Mouse (Mus musculus): ENCODE measurements around the gene Il34. TPM values are rescaled to one million over a fixed set of nuclear protein-coding genes. Genes with fewer than 3 reads are reported as not detected.

Gene Il34
- polyA plus RNA-seq, 1 experiment = 108 TPM

GRCm38 (mm10) chr8:110831956-110832355, 26.2 kb upstream of the Il34 start:
- H3K4me1 ChIP-seq (ENCODE audit: control insufficient read depth, insufficient read depth, low read length) = no peaks in the 10 kb centered on the region
- H3K27ac ChIP-seq (ENCODE audit: insufficient read depth, low read length) = no peak overlapping the region
- TF ChIP-seq CTCF (IDR thresholded peaks at IDR 0.05; ENCODE audit: extremely low read depth, insufficient read depth, low read length) = no peak
- H3K4me3 ChIP-seq (ENCODE audit: insufficient read depth, low read length) = no peak overlapping the region

- Histone ChIP-seq H3K27ac (ENCODE audit: insufficient read depth, low read length) (no peak overlapping the region), H3K4me1 (ENCODE audit: control insufficient read depth, insufficient read depth, low read length) (no peaks in the 10 kb centered on the region), H3K4me3 (ENCODE audit: insufficient read depth, low read length) (no peak overlapping the region)
- TF ChIP-seq POLR2A (IDR thresholded peaks at IDR 0.05; ENCODE audit: extremely low read depth, insufficient read depth, low read length) (no peak), CTCF (IDR thresholded peaks at IDR 0.05; ENCODE audit: extremely low read depth, insufficient read depth, low read length) (no peak)
Measured at GRCm38 (mm10) chr8:110828511-110828910, 22.8 kb upstream of the Il34 start.

- H3K4me1 ChIP-seq (ENCODE audit: control insufficient read depth, insufficient read depth, low read length) = no peaks in the 10 kb centered on the region
- no peak overlapping the region for H3K27ac ChIP-seq (ENCODE audit: insufficient read depth, low read length)
- H3K4me3 ChIP-seq (ENCODE audit: insufficient read depth, low read length) = no peak overlapping the region
- TF ChIP-seq POLR2A (IDR thresholded peaks at IDR 0.05; ENCODE audit: extremely low read depth, insufficient read depth, low read length) = no peak
- TF ChIP-seq CTCF (IDR thresholded peaks at IDR 0.05; ENCODE audit: extremely low read depth, insufficient read depth, low read length) = no peak
Measured at GRCm38 (mm10) chr8:110824861-110825260, 19.1 kb upstream of the Il34 start.

- no peak for TF ChIP-seq CTCF (IDR thresholded peaks at IDR 0.05; ENCODE audit: extremely low read depth, insufficient read depth, low read length)
- TF ChIP-seq POLR2A (IDR thresholded peaks at IDR 0.05; ENCODE audit: extremely low read depth, insufficient read depth, low read length) = no peak
- Histone ChIP-seq H3K4me1 (ENCODE audit: control insufficient read depth, insufficient read depth, low read length) (no peaks in the 10 kb centered on the region), H3K4me3 (ENCODE audit: insufficient read depth, low read length) (no peak overlapping the region), H3K27ac (ENCODE audit: insufficient read depth, low read length) (no peak overlapping the region)
Measured at GRCm38 (mm10) chr8:110821960-110822359, 16.2 kb upstream of the Il34 start.

- no peak for TF ChIP-seq CTCF (IDR thresholded peaks at IDR 0.05; ENCODE audit: extremely low read depth, insufficient read depth, low read length)
- no peak for TF ChIP-seq POLR2A (IDR thresholded peaks at IDR 0.05; ENCODE audit: extremely low read depth, insufficient read depth, low read length)
- Histone ChIP-seq H3K4me1 (ENCODE audit: control insufficient read depth, insufficient read depth, low read length) (no peaks in the 10 kb centered on the region), H3K27ac (ENCODE audit: insufficient read depth, low read length) (no peak overlapping the region), H3K4me3 (ENCODE audit: insufficient read depth, low read length) (no peak overlapping the region)
Measured at GRCm38 (mm10) chr8:110820257-110820656, 14.5 kb upstream of the Il34 start.

- no peak overlapping the region for H3K27ac ChIP-seq (ENCODE audit: insufficient read depth, low read length)
- H3K4me3 ChIP-seq (ENCODE audit: insufficient read depth, low read length) = no peak overlapping the region
- no peaks in the 10 kb centered on the region for H3K4me1 ChIP-seq (ENCODE audit: control insufficient read depth, insufficient read depth, low read length)
- TF ChIP-seq CTCF (IDR thresholded peaks at IDR 0.05; ENCODE audit: extremely low read depth, insufficient read depth, low read length) (0 out of 2 replicates have a peak, but pooled peaks have one; percentile 2), POLR2A (IDR thresholded peaks at IDR 0.05; ENCODE audit: extremely low read depth, insufficient read depth, low read length) (no peak)
Measured at GRCm38 (mm10) chr8:110818593-110818992, 12.9 kb upstream of the Il34 start.

GRCm38 (mm10) chr8:110816990-110817389, 11.3 kb upstream of the Il34 start:
- Histone ChIP-seq H3K4me3 (ENCODE audit: insufficient read depth, low read length) (no peak overlapping the region), H3K4me1 (ENCODE audit: control insufficient read depth, insufficient read depth, low read length) (no peaks in the 10 kb centered on the region), H3K27ac (ENCODE audit: insufficient read depth, low read length) (no peak overlapping the region)
- TF ChIP-seq POLR2A (IDR thresholded peaks at IDR 0.05; ENCODE audit: extremely low read depth, insufficient read depth, low read length) (no peak), CTCF (IDR thresholded peaks at IDR 0.05; ENCODE audit: extremely low read depth, insufficient read depth, low read length) (no peak)

- H3K4me3 ChIP-seq (ENCODE audit: insufficient read depth, low read length) = no peak overlapping the region
- H3K4me1 ChIP-seq (ENCODE audit: control insufficient read depth, insufficient read depth, low read length) = no peaks in the 10 kb centered on the region
- no peak for TF ChIP-seq POLR2A (IDR thresholded peaks at IDR 0.05; ENCODE audit: extremely low read depth, insufficient read depth, low read length)
- no peak for TF ChIP-seq CTCF (IDR thresholded peaks at IDR 0.05; ENCODE audit: extremely low read depth, insufficient read depth, low read length)
- H3K27ac ChIP-seq (ENCODE audit: insufficient read depth, low read length) = no peak overlapping the region
Measured at GRCm38 (mm10) chr8:110815308-110815707, 9.6 kb upstream of the Il34 start.

- TF ChIP-seq CTCF (IDR thresholded peaks at IDR 0.05; ENCODE audit: extremely low read depth, insufficient read depth, low read length) (no peak), POLR2A (IDR thresholded peaks at IDR 0.05; ENCODE audit: extremely low read depth, insufficient read depth, low read length) (no peak)
- H3K27ac ChIP-seq (ENCODE audit: insufficient read depth, low read length) = no peak overlapping the region
- no peak overlapping the region for H3K4me3 ChIP-seq (ENCODE audit: insufficient read depth, low read length)
- H3K4me1 ChIP-seq (ENCODE audit: control insufficient read depth, insufficient read depth, low read length) = no peaks in the 10 kb centered on the region
Measured at GRCm38 (mm10) chr8:110813081-110813812, 7.5 kb upstream of the Il34 start.

- H3K4me3 ChIP-seq (ENCODE audit: insufficient read depth, low read length) = no peak overlapping the region
- no peaks in the 10 kb centered on the region for H3K4me1 ChIP-seq (ENCODE audit: control insufficient read depth, insufficient read depth, low read length)
- no peak for TF ChIP-seq CTCF (IDR thresholded peaks at IDR 0.05; ENCODE audit: extremely low read depth, insufficient read depth, low read length)
- no peak for TF ChIP-seq POLR2A (IDR thresholded peaks at IDR 0.05; ENCODE audit: extremely low read depth, insufficient read depth, low read length)
- no peak overlapping the region for H3K27ac ChIP-seq (ENCODE audit: insufficient read depth, low read length)
Measured at GRCm38 (mm10) chr8:110812349-110813080, 6.8 kb upstream of the Il34 start.

Measured in cortical plate, adult 2 months (tissue).